Mouse (Mus musculus) left cerebral cortex, postnatal 25 days (tissue): ENCODE data around the gene Yrdc. TPM values are rescaled to one million over a fixed set of nuclear protein-coding genes. Genes with fewer than 3 reads are reported as not detected.

Experiments
- DNase-seq, 2 experiments: peaks; one replicate each; pipeline ENCODE4 v3.0.0; 2022; ENCODE audit warnings: low spot score in 2 of 2, mixed read lengths in 1 of 2
- intact Hi-C: fragments of 180-260 bp; cut with DNase I; formaldehyde crosslinking; loops from one replicate; pipeline ENCODE4 v1.15.1; 2025
- total RNA-seq, 2 experiments: library from RNA; stranded (reverse); gene quantifications; 2 replicates each; pipeline ENCODE4 v1.2.3; 2021

Gene Yrdc
- 10 to 100 TPM; 30.6 to 34.9 TPM for total RNA-seq

- intact Hi-C loops = loop anchor here (5.0 kb wide), 1 partner anchor 42 kb away; no protein-coding TSS in a partner anchor
- DNase-seq = peak; percentile 95
Observed at GRCm38 (mm10) chr4:124850261-124850913, at the start of gene Yrdc. Gene Yrdc (plus strand): TSS chr4:124850679.

GRCm38 (mm10) chr4:124801552-124802308, 48.7 kb upstream of the Yrdc start, which contains the start of gene Mtf1:
Gene Mtf1 (plus strand): TSS chr4:124802104.
- intact Hi-C loops = loop anchor here (1.0 kb wide), 1 partner anchor 46 kb away; no protein-coding TSS in a partner anchor
- peak; percentile 86 to 90 for DNase-seq

GRCm38 (mm10) chr4:124802309-124803260, 47.9 kb upstream of the Yrdc start:
- intact Hi-C loops = loop anchor here (1.0 kb wide), 1 partner anchor 45 kb away; no protein-coding TSS in a partner anchor
- peak; percentile 93 to 98 for DNase-seq

GRCm38 (mm10) chr4:124803406-124803805, 47.1 kb upstream of the Yrdc start:
- intact Hi-C loops = no loop called here
- DNase-seq = no peak

GRCm38 (mm10) chr4:124808511-124808910, 42.0 kb upstream of the Yrdc start:
- intact Hi-C loops = no loop called here
- DNase-seq = no peak

- no peak for DNase-seq
- intact Hi-C loops = no loop called here
Observed at GRCm38 (mm10) chr4:124809136-124809883, 41.2 kb upstream of the Yrdc start.

- no peak for DNase-seq
- intact Hi-C loops = no loop called here
Observed at GRCm38 (mm10) chr4:124810056-124810455, 40.4 kb upstream of the Yrdc start.

GRCm38 (mm10) chr4:124811347-124811975, 39.0 kb upstream of the Yrdc start:
- DNase-seq = peak; percentile 42 to 89
- intact Hi-C loops = no loop called here

- no peak for DNase-seq
- intact Hi-C loops = no loop called here
Observed at GRCm38 (mm10) chr4:124815901-124816300, 34.6 kb upstream of the Yrdc start.

GRCm38 (mm10) chr4:124817803-124818202, 32.7 kb upstream of the Yrdc start:
- intact Hi-C loops = no loop called here
- DNase-seq = no peak

- intact Hi-C loops = no loop called here
- DNase-seq = no peak
Observed at GRCm38 (mm10) chr4:124818832-124819231, 31.6 kb upstream of the Yrdc start.

- intact Hi-C loops = no loop called here
- DNase-seq = no peak
Observed at GRCm38 (mm10) chr4:124824967-124825366, 25.5 kb upstream of the Yrdc start.

- DNase-seq = no peak
- intact Hi-C loops = no loop called here
Observed at GRCm38 (mm10) chr4:124825371-124825965, 25.0 kb upstream of the Yrdc start.

GRCm38 (mm10) chr4:124829671-124830070, 20.8 kb upstream of the Yrdc start:
- intact Hi-C loops = no loop called here
- DNase-seq = no peak

GRCm38 (mm10) chr4:124832796-124833195, 17.7 kb upstream of the Yrdc start:
- intact Hi-C loops = no loop called here
- no peak for DNase-seq

GRCm38 (mm10) chr4:124838035-124838700, 12.3 kb upstream of the Yrdc start:
- intact Hi-C loops = no loop called here
- no peak for DNase-seq

GRCm38 (mm10) chr4:124840998-124841397, 9.5 kb upstream of the Yrdc start:
- DNase-seq = no peak
- intact Hi-C loops = no loop called here

- intact Hi-C loops = no loop called here
- no peak for DNase-seq
Observed at GRCm38 (mm10) chr4:124843493-124843892, 7.0 kb upstream of the Yrdc start.
